Mouse (Mus musculus) heart, embryonic 13.5 days (tissue): Measurements from ENCODE around the gene Fubp1. TPM values are rescaled to one million over a fixed set of nuclear protein-coding genes. Genes with fewer than 3 reads are reported as not detected.

Source experiments
- ATAC-seq: fragments of 200-750 bp; cut with Nextera tagmentation; 2 replicates; pipeline ENCODE4 v1.8.0; 2017; ENCODE audit warnings: moderate TSS enrichment; ENCODE audit not compliant: insufficient number of reproducible peaks, low FRiP score, low TSS enrichment; ENCODE audit errors: extremely low read depth
- H3K27ac ChIP-seq: fragments of 300-500 bp; sonication (generic); replicated peaks from 2 replicates; pipeline ENCODE4 v1.5.1; 2015; ENCODE audit warnings: moderate library complexity, mild to moderate bottlenecking, inconsistent platforms
- H3K27me3 ChIP-seq: fragments of 300-500 bp; sonication (generic); replicated peaks from 2 replicates; pipeline ENCODE4 v1.6.1; 2015; ENCODE audit warnings: mild to moderate bottlenecking, inconsistent platforms
- H3K36me3 ChIP-seq: fragments of 300-500 bp; sonication (generic); 2 replicates; pipeline ENCODE4 v1.6.1; 2015; ENCODE audit warnings: mild to moderate bottlenecking, inconsistent platforms
- H3K4me1 ChIP-seq: fragments of 300-500 bp; sonication (generic); 2 replicates; pipeline ENCODE4 v1.6.1; 2015; ENCODE audit warnings: inconsistent platforms
- H3K4me2 ChIP-seq: fragments of 300-500 bp; sonication (generic); 2 replicates; pipeline ENCODE4 v1.6.1; 2015; ENCODE audit warnings: inconsistent platforms, mild to moderate bottlenecking, moderate library complexity
- H3K4me3 ChIP-seq: fragments of 300-500 bp; sonication (generic); 2 replicates; pipeline ENCODE4 v1.5.1; 2015; ENCODE audit warnings: moderate library complexity, mild to moderate bottlenecking, inconsistent platforms
- H3K9ac ChIP-seq: fragments of 300-500 bp; sonication (generic); 2 replicates; pipeline ENCODE4 v1.6.1; 2015; ENCODE audit warnings: inconsistent platforms, mild to moderate bottlenecking, moderate library complexity
- H3K9me3 ChIP-seq: fragments of 300-500 bp; sonication (generic); 2 replicates; pipeline ENCODE4 v1.6.1; 2016; ENCODE audit warnings: inconsistent platforms
- WGBS: fragments of 180-500 bp; shearing (Covaris S2); methylation state at CpG from one replicate; pipeline ENCODE4 v1.1.7; 2015; ENCODE audit warnings: mixed read lengths; 5-methylcytosine and 5-hydroxymethylcytosine counted together
- polyA plus RNA-seq: library from polyadenylated mRNA; unstranded; fragments of >200 nt; fragmentation: Nextera tagmentation; extraction: Ambion mirVana; gene quantifications from 2 replicates; pipeline ENCODE4 v1.2.1, GENCODE M21; 2015

Fubp1 gene
- polyA plus RNA-seq, 1 experiment from 2014 or later, result 118 TPM

DNA sequence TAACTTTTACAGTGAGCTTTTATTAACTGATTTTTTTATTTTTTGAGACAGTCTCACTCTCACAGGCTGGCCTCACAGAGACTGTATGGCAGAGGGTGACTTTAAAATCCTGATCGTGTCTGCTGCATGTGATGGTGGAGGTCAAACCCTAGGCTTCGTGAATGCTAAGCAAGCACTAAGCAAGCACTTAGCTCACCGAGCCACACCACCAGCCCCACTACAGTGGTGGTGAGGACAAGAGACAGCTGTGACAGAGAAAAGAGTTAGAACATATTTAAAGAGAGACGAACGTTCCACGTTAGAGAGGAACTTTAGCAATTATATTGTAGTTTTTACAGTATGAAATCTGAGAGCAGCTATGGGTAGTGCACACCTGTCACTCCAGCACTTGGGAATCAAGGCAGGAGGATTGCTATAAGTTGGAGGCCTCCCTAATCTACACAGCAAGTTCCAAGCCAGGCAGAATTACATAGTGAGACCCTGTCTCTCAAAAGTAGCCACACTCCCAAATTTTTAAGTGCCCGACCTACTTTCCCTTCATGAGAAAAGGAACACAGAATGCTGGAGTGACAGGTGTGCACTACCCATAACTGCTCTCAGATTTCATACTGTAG, 37.8 kb upstream of the Fubp1 start:
- WGBS, result 62% methylated on average over 7 of the region's 7 CpGs
- Histone ChIP-seq H3K4me3 (no peak overlapping the region), H3K4me2 (no peak overlapping the region), H3K36me3 (no peaks in the 10 kb centered on the region), H3K9me3 (no peaks in the 10 kb centered on the region), H3K4me1 (peaks cover 16% of the 10 kb centered on the region), H3K27me3 (no peaks in the 10 kb centered on the region; the same call in 1 of the 2 replicates), H3K27ac (no peak overlapping the region), H3K9ac (no peak overlapping the region)
- no peak for ATAC-seq

DNA sequence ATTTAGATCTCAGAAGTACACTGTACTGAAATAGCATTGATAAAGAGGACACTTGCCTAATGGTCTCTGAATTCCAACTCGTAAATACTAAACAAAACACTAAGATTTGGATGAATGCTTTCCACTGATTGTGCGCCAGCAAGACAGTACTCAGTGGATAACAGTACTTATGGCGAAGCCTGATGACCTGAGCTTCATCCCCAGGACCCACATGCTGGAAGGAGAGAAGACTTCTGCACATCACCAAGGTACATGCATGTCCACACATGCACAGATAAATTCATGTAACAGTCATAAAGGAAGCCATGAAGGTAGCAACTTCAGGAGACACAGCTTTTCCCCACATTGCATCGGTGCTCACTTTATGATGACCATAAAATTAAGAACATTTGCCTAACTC, 31.4 kb upstream of the Fubp1 start:
- Histone ChIP-seq H3K9me3 (no peaks in the 10 kb centered on the region), H3K27me3 (no peaks in the 10 kb centered on the region), H3K9ac (no peak overlapping the region), H3K4me1 (peaks cover 6% of the 10 kb centered on the region; the same call in 1 of the 2 replicates), H3K36me3 (peaks cover 35% of the 10 kb centered on the region), H3K27ac (no peak overlapping the region), H3K4me2 (no peak overlapping the region), H3K4me3 (no peak overlapping the region)
- ATAC-seq, result no peak
- WGBS, result 83% methylated on average over 4 of the region's 4 CpGs

DNA sequence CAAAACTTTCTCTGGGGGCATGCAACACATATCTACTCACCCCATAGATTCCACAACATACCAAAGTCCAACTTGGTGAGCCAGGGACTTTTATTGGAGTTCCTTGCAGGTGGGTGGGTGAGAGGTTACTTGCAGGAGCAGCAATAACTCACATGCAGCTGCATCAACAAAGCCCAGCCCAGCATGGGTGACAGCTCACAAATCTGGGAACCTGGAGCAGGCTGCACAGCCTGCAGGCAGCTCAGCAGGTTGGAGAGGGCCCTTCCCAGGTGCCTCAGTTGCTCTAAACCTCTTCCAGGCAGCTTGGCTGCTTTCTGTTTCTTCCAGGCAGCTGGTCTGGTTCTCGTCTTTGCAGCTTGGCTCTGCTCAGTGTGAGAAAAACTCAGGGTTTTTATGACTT, 30.9 kb upstream of the Fubp1 start:
- no peaks in the 10 kb centered on the region for H3K27me3 ChIP-seq
- WGBS, result 38% methylated on average over 1 of the region's 1 CpGs

GRCm38 (mm10) chr3:152180624-152181023, 29.6 kb upstream of the Fubp1 start:
- H3K4me2 ChIP-seq, result no peak overlapping the region
- no peaks in the 10 kb centered on the region for H3K27me3 ChIP-seq
- H3K27ac ChIP-seq, result no peak overlapping the region
- H3K9ac ChIP-seq, result no peak overlapping the region
- no peak for ATAC-seq
- WGBS, result 86% methylated on average over 4 of the region's 4 CpGs
- H3K4me3 ChIP-seq, result no peak overlapping the region
- H3K9me3 ChIP-seq, result no peaks in the 10 kb centered on the region
- H3K4me1 ChIP-seq, result peaks cover 10% of the 10 kb centered on the region
- H3K36me3 ChIP-seq, result peaks cover 52% of the 10 kb centered on the region

More for the DNA sequence above, 30.9 kb upstream of the Fubp1 start:
- Histone ChIP-seq H3K9ac (no peak overlapping the region), H3K4me3 (no peak overlapping the region), H3K4me1 (peaks cover 6% of the 10 kb centered on the region; the same call in 1 of the 2 replicates), H3K4me2 (no peak overlapping the region), H3K9me3 (no peaks in the 10 kb centered on the region), H3K36me3 (peaks cover 38% of the 10 kb centered on the region), H3K27ac (no peak overlapping the region)
- no peak for ATAC-seq

GRCm38 (mm10) chr3:152183522-152183921, 26.7 kb upstream of the Fubp1 start:
- H3K27ac ChIP-seq, result no peak overlapping the region
- H3K4me3 ChIP-seq, result no peak overlapping the region
- ATAC-seq, result no peak
- no peak overlapping the region for H3K4me2 ChIP-seq
- H3K27me3 ChIP-seq, result no peaks in the 10 kb centered on the region
- no peak overlapping the region for H3K9ac ChIP-seq
- H3K4me1 ChIP-seq, result peaks cover 38% of the 10 kb centered on the region
- 84% methylated on average over 9 of the region's 9 CpGs for WGBS
- no peaks in the 10 kb centered on the region for H3K9me3 ChIP-seq
- peaks cover 61% of the 10 kb centered on the region for H3K36me3 ChIP-seq

DNA sequence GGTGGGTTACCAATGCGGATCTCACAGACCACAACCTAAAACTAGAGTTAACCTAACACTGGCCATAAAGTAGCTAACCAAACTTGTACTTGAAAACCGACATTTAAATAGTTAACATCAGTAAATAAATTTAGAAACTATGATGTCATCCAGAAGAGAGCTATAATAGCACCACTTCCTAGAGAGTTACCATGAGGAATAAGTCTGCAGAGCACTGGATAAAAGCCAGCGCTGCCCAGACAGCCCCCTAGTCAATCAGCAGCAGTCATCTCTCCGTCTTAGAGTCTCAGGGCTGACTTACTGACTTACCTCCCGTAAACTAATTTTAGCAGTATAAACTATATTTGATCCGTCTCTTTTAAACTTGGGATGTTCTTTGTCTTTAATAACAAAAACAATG, 24.1 kb upstream of the Fubp1 start:
- Histone ChIP-seq H3K27ac (peak overlapping the region; percentile 73), H3K36me3 (peaks cover 50% of the 10 kb centered on the region), H3K9ac (no peak overlapping the region; the same call in 1 of the 2 replicates), H3K4me3 (peak overlapping the region; percentile 4; the same call in 1 of the 2 replicates), H3K9me3 (no peaks in the 10 kb centered on the region), H3K27me3 (no peaks in the 10 kb centered on the region), H3K4me1 (peaks cover 62% of the 10 kb centered on the region), H3K4me2 (peak overlapping the region; percentile 51)
- ATAC-seq, result no peak
- WGBS, result 35% methylated on average over 6 of the region's 6 CpGs

DNA sequence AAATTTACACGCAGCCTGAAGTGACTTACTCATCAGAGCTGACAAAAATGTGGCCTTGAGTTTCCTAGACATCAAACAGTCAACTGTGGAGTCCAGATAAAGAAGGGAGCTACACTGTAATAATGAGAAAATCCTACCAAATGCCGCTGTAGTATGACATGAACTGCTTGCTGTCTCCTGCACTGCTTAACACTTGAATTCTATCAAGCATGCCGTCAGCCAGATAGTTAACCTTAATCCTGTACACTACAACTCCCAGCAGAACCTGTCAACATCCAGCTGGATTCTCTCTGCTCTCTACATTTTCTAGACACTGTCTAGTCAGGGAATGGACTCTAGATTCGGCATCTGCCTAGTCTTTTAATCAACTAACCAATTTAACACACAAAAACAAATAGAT, 20.9 kb upstream of the Fubp1 start:
- no peaks in the 10 kb centered on the region for H3K9me3 ChIP-seq
- 19% methylated on average over 4 of the region's 4 CpGs for WGBS
- H3K4me2 ChIP-seq, result peak overlapping the region; percentile 82
- no peaks in the 10 kb centered on the region for H3K27me3 ChIP-seq
- peak overlapping the region; percentile 79 for H3K27ac ChIP-seq
- peak overlapping the region; percentile 36 for H3K4me3 ChIP-seq
- ATAC-seq, result no peak
- peaks cover 23% of the 10 kb centered on the region for H3K36me3 ChIP-seq
- H3K4me1 ChIP-seq, result peaks cover 63% of the 10 kb centered on the region
- peak overlapping the region; percentile 60 for H3K9ac ChIP-seq

GRCm38 (mm10) chr3:152190679-152191477, 19.3 kb upstream of the Fubp1 start:
- Histone ChIP-seq H3K36me3 (peaks cover 7% of the 10 kb centered on the region), H3K9me3 (no peaks in the 10 kb centered on the region), H3K4me1 (peaks cover 54% of the 10 kb centered on the region), H3K4me2 (peak overlapping the region; percentile 82), H3K4me3 (peak overlapping the region; percentile 81), H3K27me3 (no peaks in the 10 kb centered on the region), H3K27ac (peak overlapping the region; percentile 51), H3K9ac (peak overlapping the region; percentile 87)
- ATAC-seq, result no peak
- 54% methylated on average over 9 of the region's 9 CpGs for WGBS

DNA sequence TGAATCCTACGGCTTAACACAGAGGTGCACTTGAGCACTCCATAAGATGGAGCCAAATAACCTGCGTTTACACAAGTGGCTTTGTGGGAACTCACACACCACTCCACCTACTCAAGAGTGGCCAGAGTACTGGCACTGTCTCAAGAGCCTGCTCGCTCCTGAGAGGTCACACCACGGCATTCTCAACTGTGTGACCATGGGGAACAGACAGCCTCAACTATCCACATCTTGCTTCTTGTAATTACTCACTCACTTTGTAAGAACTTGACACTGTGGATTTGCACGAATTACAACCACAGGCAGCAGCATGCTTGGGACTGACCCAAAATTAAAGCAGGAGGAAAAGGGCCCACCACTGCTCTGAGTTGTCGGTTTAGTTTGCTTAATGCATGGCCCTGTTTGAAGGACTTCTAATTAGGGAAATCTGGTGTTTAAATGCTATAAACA, 18.4 kb upstream of the Fubp1 start:
- 0 out of 2 replicates have a peak, but pooled peaks cover under 1% of the 10 kb centered on the region for H3K36me3 ChIP-seq
- H3K4me1 ChIP-seq, result peaks cover 44% of the 10 kb centered on the region
- H3K4me2 ChIP-seq, result peak overlapping the region; percentile 82
- peak overlapping the region; percentile 81 for H3K4me3 ChIP-seq
- H3K27ac ChIP-seq, result peak overlapping the region; percentile 94
- H3K9ac ChIP-seq, result peak overlapping the region; percentile 87
- no peaks in the 10 kb centered on the region for H3K9me3 ChIP-seq
- H3K27me3 ChIP-seq, result no peaks in the 10 kb centered on the region
- 5% methylated on average over 6 of the region's 6 CpGs for WGBS
- ATAC-seq, result peak; percentile 72

GRCm38 (mm10) chr3:152192238-152192931, 17.8 kb upstream of the Fubp1 start:
- Histone ChIP-seq H3K36me3 (no peaks in the 10 kb centered on the region), H3K4me2 (peak overlapping the region; percentile 82), H3K27ac (peak overlapping the region; percentile 94), H3K9ac (peak overlapping the region; percentile 87), H3K9me3 (no peaks in the 10 kb centered on the region), H3K27me3 (no peaks in the 10 kb centered on the region), H3K4me1 (peaks cover 40% of the 10 kb centered on the region), H3K4me3 (peak overlapping the region; percentile 81)
- no peak for ATAC-seq
- 17% methylated on average over 10 of the region's 11 CpGs for WGBS

GRCm38 (mm10) chr3:152193177-152193576, 17.0 kb upstream of the Fubp1 start:
- Histone ChIP-seq H3K4me1 (peaks cover 32% of the 10 kb centered on the region), H3K4me3 (peak overlapping the region; percentile 81), H3K27me3 (no peaks in the 10 kb centered on the region), H3K36me3 (no peaks in the 10 kb centered on the region), H3K27ac (peak overlapping the region; percentile 96), H3K4me2 (peak overlapping the region; percentile 69), H3K9me3 (no peaks in the 10 kb centered on the region), H3K9ac (peak overlapping the region; percentile 94)
- ATAC-seq, result no peak
- WGBS, result 4% methylated on average over 7 of the region's 7 CpGs
